Mouse (Mus musculus) heart, postnatal 0 days (tissue): ENCODE results near the gene Ezh2. TPM values are rescaled to one million over a fixed set of nuclear protein-coding genes. Genes with fewer than 3 reads are reported as not detected.

ENCODE experiments used
- ATAC-seq: fragments of 200-750 bp; cut with Nextera tagmentation; 2 replicates; pipeline ENCODE4 v1.8.0; 2017; ENCODE audit warnings: low read depth, moderate number of reproducible peaks, moderate library complexity; ENCODE audit not compliant: insufficient read depth
- DNase-seq: peaks from one replicate; pipeline ENCODE4 v3.0.0-alpha.2; 2016; ENCODE audit warnings: low spot score
- H3K27ac ChIP-seq: fragments of 300-500 bp; sonication (generic); 2 replicates; pipeline ENCODE4 v1.5.1; 2014; ENCODE audit warnings: low read depth, mild to moderate bottlenecking
- H3K27me3 ChIP-seq: fragments of 300-500 bp; sonication (generic); 2 replicates; pipeline ENCODE4 v1.6.1; 2014; ENCODE audit warnings: low read length, mixed read lengths; ENCODE audit not compliant: control insufficient read depth, insufficient read depth
- H3K36me3 ChIP-seq: fragments of 300-500 bp; sonication (generic); replicated peaks from 2 replicates; pipeline ENCODE4 v1.6.1; 2014; ENCODE audit warnings: low read length, mixed read lengths; ENCODE audit not compliant: control insufficient read depth, insufficient read depth
- H3K4me1 ChIP-seq: fragments of 300-500 bp; sonication (generic); 2 replicates; pipeline ENCODE4 v1.6.1; 2014; ENCODE audit warnings: antibody characterized with exemption; ENCODE audit not compliant: control insufficient read depth, insufficient read depth
- H3K4me2 ChIP-seq: fragments of 300-500 bp; sonication (generic); 2 replicates; pipeline ENCODE4 v1.6.1; 2014; ENCODE audit warnings: low read depth, mild to moderate bottlenecking, low read length, moderate library complexity
- H3K4me3 ChIP-seq: fragments of 300-500 bp; sonication (generic); 2 replicates; pipeline ENCODE4 v1.5.1; 2014; ENCODE audit warnings: low read depth, low read length
- H3K9ac ChIP-seq: fragments of 300-500 bp; sonication (generic); replicated peaks from 2 replicates; pipeline ENCODE4 v1.6.1; 2014; ENCODE audit warnings: low read depth, low read length, mixed read lengths
- H3K9me3 ChIP-seq: fragments of 300-500 bp; sonication (generic); replicated peaks from 2 replicates; pipeline ENCODE4 v1.6.1; 2016; ENCODE audit warnings: low read length; ENCODE audit not compliant: control insufficient read depth
- CTCF ChIP-seq: IDR thresholded peaks from 2 replicates; pipeline ENCODE4 v1.5.1; 2016; ENCODE audit warnings: antibody characterized with exemption, control low read depth, low read depth
- EP300 ChIP-seq: IDR thresholded peaks from 2 replicates; pipeline ENCODE4 v1.6.1; 2016; ENCODE audit warnings: antibody characterized with exemption, low read depth
- WGBS: fragments of 180-500 bp; shearing (Covaris S2); extraction: QIAGEN DNeasy Blood & Tissue Kit; methylation state at CpG from one replicate; pipeline ENCODE4 v1.1.7; 2014; 5-methylcytosine and 5-hydroxymethylcytosine counted together
- polyA plus RNA-seq: library from polyadenylated mRNA; unstranded; fragments of >200 nt; fragmentation: Nextera tagmentation; extraction: Ambion mirVana; gene quantifications from 2 replicates; pipeline ENCODE4 v1.2.1, GENCODE M21; 2015
- total RNA-seq: library from RNA; depleted of rRNA; stranded (reverse); fragments of >200 nt; gene quantifications from 2 replicates; pipeline ENCODE4 v1.2.3, GENCODE M21; 2014; ENCODE audit warnings: low replicate concordance

Gene Ezh2
- total and polyA plus RNA-seq, 2 experiments from 2014 or later = 8.6 to 25.9 TPM

GRCm38 (mm10) chr6:47527655-47528054 lies 67.5 kb downstream of the Ezh2 start:
- Histone ChIP-seq H3K9me3 (no peaks in the 10 kb centered on the region), H3K4me1 (no peaks in the 10 kb centered on the region), H3K9ac (no peak overlapping the region), H3K27ac (no peak overlapping the region), H3K36me3 (peaks cover 92% of the 10 kb centered on the region), H3K4me3 (no peak overlapping the region), H3K4me2 (no peak overlapping the region), H3K27me3 (no peaks in the 10 kb centered on the region)
- no peak for ATAC-seq
- 45% methylated on average over 1 of the region's 1 CpGs for WGBS
- no peak for DNase-seq
- TF ChIP-seq CTCF = no peak
- no peak for TF ChIP-seq EP300

- TF ChIP-seq EP300 (no peak), CTCF (no peak)
- Histone ChIP-seq H3K9me3 (no peaks in the 10 kb centered on the region), H3K4me3 (no peak overlapping the region), H3K4me2 (no peak overlapping the region), H3K27me3 (no peaks in the 10 kb centered on the region), H3K9ac (no peak overlapping the region), H3K36me3 (peaks cover 95% of the 10 kb centered on the region), H3K27ac (no peak overlapping the region), H3K4me1 (no peaks in the 10 kb centered on the region)
- no peak for DNase-seq
- WGBS = 91% methylated on average over 2 of the region's 2 CpGs
- no peak for ATAC-seq
Observed at GRCm38 (mm10) chr6:47527129-47527528, 68.0 kb downstream of the Ezh2 start.

GRCm38 (mm10) chr6:47526446-47526845 lies 68.7 kb downstream of the Ezh2 start:
- Histone ChIP-seq H3K4me2 (no peak overlapping the region), H3K4me1 (no peaks in the 10 kb centered on the region), H3K27ac (no peak overlapping the region), H3K27me3 (no peaks in the 10 kb centered on the region), H3K9ac (no peak overlapping the region), H3K36me3 (peaks cover 97% of the 10 kb centered on the region), H3K9me3 (no peaks in the 10 kb centered on the region), H3K4me3 (no peak overlapping the region)
- DNase-seq = no peak
- ATAC-seq = no peak
- 73% methylated on average over 4 of the region's 4 CpGs for WGBS
- TF ChIP-seq CTCF (no peak), EP300 (no peak)

- TF ChIP-seq EP300 = no peak
- no peak for TF ChIP-seq CTCF
- 86% methylated on average over 2 of the region's 2 CpGs for WGBS
Observed at GRCm38 (mm10) chr6:47525041-47525440, 70.1 kb downstream of the Ezh2 start.

GRCm38 (mm10) chr6:47522431-47522830 lies 72.7 kb downstream of the Ezh2 start:
- H3K27me3 ChIP-seq = no peaks in the 10 kb centered on the region
- H3K4me3 ChIP-seq = no peak overlapping the region
- no peak for ATAC-seq
- H3K9me3 ChIP-seq = no peaks in the 10 kb centered on the region
- no peak overlapping the region for H3K9ac ChIP-seq
- H3K36me3 ChIP-seq = peaks cover 94% of the 10 kb centered on the region
- H3K4me2 ChIP-seq = no peak overlapping the region
- TF ChIP-seq EP300 (no peak), CTCF (no peak)
- 91% methylated on average over 3 of the region's 3 CpGs for WGBS
- no peak overlapping the region for H3K27ac ChIP-seq
- no peaks in the 10 kb centered on the region for H3K4me1 ChIP-seq
- DNase-seq = no peak

More at GRCm38 (mm10) chr6:47525041-47525440, 70.1 kb downstream of the Ezh2 start:
- Histone ChIP-seq H3K4me3 (no peak overlapping the region), H3K4me2 (no peak overlapping the region), H3K9me3 (no peaks in the 10 kb centered on the region), H3K4me1 (no peaks in the 10 kb centered on the region), H3K27ac (no peak overlapping the region), H3K9ac (no peak overlapping the region), H3K27me3 (no peaks in the 10 kb centered on the region), H3K36me3 (peaks cover 95% of the 10 kb centered on the region)
- ATAC-seq (no peak), DNase-seq (no peak)

GRCm38 (mm10) chr6:47520030-47520429 lies 75.1 kb downstream of the Ezh2 start:
- ATAC-seq (no peak), DNase-seq (no peak)
- WGBS = 62% methylated on average over 2 of the region's 2 CpGs
- H3K9me3 ChIP-seq = no peaks in the 10 kb centered on the region
- TF ChIP-seq CTCF = no peak
- TF ChIP-seq EP300 = no peak
- peaks cover 95% of the 10 kb centered on the region for H3K36me3 ChIP-seq
- no peak overlapping the region for H3K27ac ChIP-seq
- H3K4me1 ChIP-seq = no peaks in the 10 kb centered on the region
- H3K27me3 ChIP-seq = no peaks in the 10 kb centered on the region
- no peak overlapping the region for H3K9ac ChIP-seq
- no peak overlapping the region for H3K4me3 ChIP-seq
- no peak overlapping the region for H3K4me2 ChIP-seq
